21 mouse cellular contexts compared by ENCODE assay signal in the genomic region with DNA sequence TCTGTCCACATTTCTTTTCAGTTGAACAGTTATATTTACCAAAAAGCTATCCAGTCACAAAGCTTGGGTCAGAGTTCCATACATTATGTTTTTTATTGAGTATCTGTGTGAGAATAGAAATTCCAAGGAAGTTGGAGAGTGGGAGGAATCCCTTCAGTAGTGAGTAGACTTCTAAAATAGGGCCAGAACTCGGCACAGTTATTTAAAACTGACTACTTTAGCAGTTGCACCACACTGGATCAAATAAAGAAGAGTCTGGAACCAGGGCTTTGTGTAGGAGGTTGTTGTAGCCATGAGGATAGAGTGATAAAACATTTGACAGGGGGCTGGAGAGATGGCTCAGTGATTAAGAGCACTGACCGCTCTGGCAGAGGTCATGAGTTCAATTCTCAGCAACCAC.
"Had no signal": no experiment of that assay in that cellular context is flagged by ENCODE, and none has a peak within 500 bp of the region (broad histone marks: within the 10 kb centered on the region; RNA-seq: fewer than 3 reads in every experiment).

No protein-coding gene starts in this region.

- DNase-seq: cerebellum, adult 8-10 months; cerebellum, adult 9-10 months; cerebellum, adult 9-11 months; cerebellum, postnatal 10 days; cerebellum, postnatal 14 days; cerebellum, postnatal 25 days; cerebellum, postnatal 36 days; embryo, embryonic 11 days; forebrain, postnatal 0 days; gastrocnemius, adult 2 months; gastrocnemius, postnatal 10 days; gastrocnemius, postnatal 14 days; gastrocnemius, postnatal 25 days; gastrocnemius, postnatal 36 days; heart, adult 11 months; heart, adult 18-20 months; heart, adult 2 months had no signal

- ATAC-seq: forebrain, embryonic 13.5 days; forebrain, embryonic 14.5 days; forebrain, embryonic 15.5 days; forebrain, embryonic 16.5 days; forebrain, postnatal 0 days had no signal
